Mouse (Mus musculus): ENCODE results near the gene Adamts2. TPM values are rescaled to one million over a fixed set of nuclear protein-coding genes. Genes with fewer than 3 reads are reported as not detected.

The Adamts2 gene
- polyA plus RNA-seq, 1 experiment from 2014 or later: 21.9 TPM

DNA sequence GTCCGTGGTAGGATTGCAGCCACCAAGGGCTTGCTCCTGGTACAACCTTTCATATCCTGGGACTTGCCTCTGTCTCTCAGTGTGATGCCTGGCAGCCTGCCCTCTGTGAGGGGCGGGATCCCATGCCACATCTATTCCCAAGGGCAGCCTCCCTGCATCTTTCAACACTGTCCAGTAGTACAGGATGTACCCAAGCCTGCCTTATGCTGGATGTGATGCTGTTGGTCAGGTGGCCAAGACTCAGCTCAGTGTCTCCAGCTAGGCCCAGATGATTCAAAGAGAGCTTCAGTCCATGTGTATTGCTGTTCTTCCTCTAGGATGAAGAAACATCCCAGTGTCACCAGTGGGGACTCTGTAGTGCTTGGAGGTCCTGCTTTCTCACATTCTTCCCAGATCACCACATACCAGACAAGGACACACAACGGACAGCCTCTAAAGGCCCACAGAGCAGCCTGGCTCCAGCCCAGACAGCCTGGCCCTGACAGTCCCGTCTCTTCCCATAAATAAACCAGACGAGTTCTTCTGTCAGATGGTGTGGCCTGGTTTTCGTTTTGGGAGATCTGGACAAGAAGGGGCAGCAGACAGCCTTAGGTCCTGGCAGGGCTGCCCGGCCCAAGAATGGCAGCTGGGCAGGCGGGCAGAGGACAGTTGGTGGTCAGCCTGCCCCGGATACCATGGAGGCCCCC is 52.0 kb downstream of the Adamts2 start:
- Histone ChIP-seq H3K4me3 (no peak overlapping the region), H3K4me2 (no peak overlapping the region), H3K27me3 (no peaks in the 10 kb centered on the region), H3K36me3 (no peaks in the 10 kb centered on the region), H3K9ac (no peak overlapping the region), H3K4me1 (no peaks in the 10 kb centered on the region), H3K9me3 (no peaks in the 10 kb centered on the region), H3K27ac (no peak overlapping the region)
- no peak for ATAC-seq (ENCODE audit: insufficient number of reproducible peaks, low FRiP score, low TSS enrichment, low read depth)
- WGBS: 52% methylated on average over 9 of the region's 9 CpGs

- H3K36me3 ChIP-seq: no peaks in the 10 kb centered on the region
- no peak overlapping the region for H3K4me3 ChIP-seq
- WGBS: 74% methylated on average over 6 of the region's 6 CpGs
- H3K9me3 ChIP-seq: no peaks in the 10 kb centered on the region
- no peaks in the 10 kb centered on the region for H3K27me3 ChIP-seq
- H3K4me2 ChIP-seq: no peak overlapping the region
- H3K27ac ChIP-seq: no peak overlapping the region
- H3K4me1 ChIP-seq: no peaks in the 10 kb centered on the region
- ATAC-seq (ENCODE audit: insufficient number of reproducible peaks, low FRiP score, low TSS enrichment, low read depth): no peak
- no peak overlapping the region for H3K9ac ChIP-seq
Measured at GRCm38 (mm10) chr11:50658826-50659225, 56.9 kb downstream of the Adamts2 start.

GRCm38 (mm10) chr11:50662176-50662575 is 60.3 kb downstream of the Adamts2 start:
- Histone ChIP-seq H3K4me2 (no peak overlapping the region), H3K9ac (no peak overlapping the region), H3K4me3 (no peak overlapping the region), H3K36me3 (no peaks in the 10 kb centered on the region), H3K9me3 (no peaks in the 10 kb centered on the region), H3K27ac (no peak overlapping the region), H3K4me1 (no peaks in the 10 kb centered on the region), H3K27me3 (no peaks in the 10 kb centered on the region)
- 91% methylated on average over 3 of the region's 3 CpGs for WGBS
- no peak for ATAC-seq (ENCODE audit: insufficient number of reproducible peaks, low FRiP score, low TSS enrichment, low read depth)

DNA sequence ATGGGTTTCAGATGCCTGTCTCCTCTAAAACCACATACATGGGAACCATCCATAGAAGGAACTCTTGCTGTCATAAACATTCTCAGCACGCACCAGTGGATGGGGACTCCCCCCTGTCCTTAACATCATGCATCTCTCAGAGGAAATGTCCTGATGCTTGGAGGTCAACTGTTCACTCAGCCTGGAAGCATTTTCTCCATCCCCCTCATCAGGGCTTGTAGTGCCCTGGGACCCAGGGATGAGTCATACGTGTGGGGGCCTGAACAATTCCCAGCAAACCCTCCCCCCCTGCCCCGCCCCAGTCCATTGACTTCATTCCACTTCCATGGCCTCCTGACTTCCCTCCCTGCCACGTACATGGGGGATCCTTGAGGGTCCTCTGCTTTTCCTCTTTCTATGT is 62.9 kb downstream of the Adamts2 start:
- H3K36me3 ChIP-seq: no peaks in the 10 kb centered on the region
- H3K9me3 ChIP-seq: no peaks in the 10 kb centered on the region
- H3K4me2 ChIP-seq: no peak overlapping the region
- no peak overlapping the region for H3K9ac ChIP-seq
- 72% methylated on average over 4 of the region's 4 CpGs for WGBS
- H3K4me3 ChIP-seq: no peak overlapping the region
- H3K4me1 ChIP-seq: peaks cover 9% of the 10 kb centered on the region; the same call in 1 of the 2 replicates
- no peak for ATAC-seq (ENCODE audit: insufficient number of reproducible peaks, low FRiP score, low TSS enrichment, low read depth)
- no peak overlapping the region for H3K27ac ChIP-seq
- H3K27me3 ChIP-seq: no peaks in the 10 kb centered on the region

DNA sequence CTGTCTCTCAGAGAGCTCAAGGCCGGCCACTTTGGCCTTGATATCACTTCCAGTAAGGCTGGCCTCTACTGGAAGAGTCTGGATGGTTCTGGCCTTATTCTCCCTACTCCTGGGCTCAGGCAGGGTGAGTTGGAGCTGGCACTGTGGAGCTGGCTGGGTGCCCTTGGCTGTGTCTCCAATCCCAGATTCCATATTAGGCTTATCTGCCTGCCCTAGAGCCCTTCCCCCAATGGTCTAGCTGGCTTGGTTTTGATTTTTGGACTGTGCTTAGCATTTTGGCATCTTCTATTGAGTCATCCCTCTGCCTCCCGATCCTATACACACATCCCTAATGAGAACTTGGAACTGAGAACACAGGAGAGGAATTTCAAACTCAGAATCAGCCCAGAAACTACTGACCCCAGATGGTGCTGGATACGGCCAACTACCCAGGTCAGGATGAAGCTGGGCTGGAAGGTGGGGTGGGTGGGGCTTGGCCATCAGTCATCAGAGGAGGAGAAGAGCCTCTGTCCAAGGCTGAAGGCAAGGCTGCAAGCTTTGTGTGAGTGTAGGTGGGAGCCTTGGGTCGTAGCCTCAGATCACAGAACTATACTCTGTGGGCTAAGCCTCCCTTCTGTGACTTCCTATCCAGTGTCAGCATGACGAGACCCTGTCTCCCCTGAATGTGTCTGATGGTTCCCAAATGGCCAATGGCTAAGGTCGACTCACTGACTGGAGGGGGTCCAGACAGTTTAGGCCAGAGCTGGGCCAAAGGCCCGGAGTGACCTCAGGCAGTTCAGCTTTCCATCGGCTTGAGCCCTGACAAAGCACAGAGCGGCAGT is 67.9 kb downstream of the Adamts2 start:
- ATAC-seq (ENCODE audit: insufficient number of reproducible peaks, low FRiP score, low TSS enrichment, low read depth): no peak; the same call in 1 of the 2 replicates
- peaks cover 31% of the 10 kb centered on the region for H3K4me1 ChIP-seq
- no peaks in the 10 kb centered on the region for H3K9me3 ChIP-seq
- 54% methylated on average over 9 of the region's 9 CpGs for WGBS
- no peaks in the 10 kb centered on the region for H3K36me3 ChIP-seq
- peak overlapping the region; percentile 52; the same call in 1 of the 2 replicates for H3K27ac ChIP-seq
- H3K4me2 ChIP-seq: no peak overlapping the region
- no peak overlapping the region for H3K9ac ChIP-seq
- H3K4me3 ChIP-seq: no peak overlapping the region
- no peaks in the 10 kb centered on the region for H3K27me3 ChIP-seq

DNA sequence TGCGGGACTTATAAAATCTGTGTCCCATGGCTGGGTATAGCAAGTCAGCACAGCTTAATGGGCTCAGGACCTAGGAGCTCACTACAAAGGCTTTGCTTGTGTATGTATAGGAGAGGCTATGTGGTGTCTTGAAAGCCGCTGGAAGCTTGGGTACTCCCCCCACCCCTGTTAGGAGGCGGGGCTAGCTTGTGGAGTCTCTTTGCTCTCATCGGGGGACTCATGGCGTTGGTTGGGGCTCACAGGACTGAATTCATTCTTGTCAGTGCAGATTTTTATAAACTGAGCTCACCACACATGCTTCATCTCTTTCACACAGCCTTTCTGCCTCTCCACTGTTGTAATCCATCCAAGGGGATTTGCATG is 68.5 kb downstream of the Adamts2 start:
- H3K4me3 ChIP-seq: no peak overlapping the region
- no peaks in the 10 kb centered on the region for H3K36me3 ChIP-seq
- no peaks in the 10 kb centered on the region for H3K27me3 ChIP-seq
- WGBS: 66% methylated on average over 5 of the region's 5 CpGs
- H3K9ac ChIP-seq: no peak overlapping the region
- peaks cover 31% of the 10 kb centered on the region for H3K4me1 ChIP-seq
- ATAC-seq (ENCODE audit: insufficient number of reproducible peaks, low FRiP score, low TSS enrichment, low read depth): no peak
- H3K9me3 ChIP-seq: no peaks in the 10 kb centered on the region
- H3K27ac ChIP-seq: 0 out of 2 replicates have a peak overlapping the region, but pooled peaks have one; percentile 52
- H3K4me2 ChIP-seq: no peak overlapping the region

DNA sequence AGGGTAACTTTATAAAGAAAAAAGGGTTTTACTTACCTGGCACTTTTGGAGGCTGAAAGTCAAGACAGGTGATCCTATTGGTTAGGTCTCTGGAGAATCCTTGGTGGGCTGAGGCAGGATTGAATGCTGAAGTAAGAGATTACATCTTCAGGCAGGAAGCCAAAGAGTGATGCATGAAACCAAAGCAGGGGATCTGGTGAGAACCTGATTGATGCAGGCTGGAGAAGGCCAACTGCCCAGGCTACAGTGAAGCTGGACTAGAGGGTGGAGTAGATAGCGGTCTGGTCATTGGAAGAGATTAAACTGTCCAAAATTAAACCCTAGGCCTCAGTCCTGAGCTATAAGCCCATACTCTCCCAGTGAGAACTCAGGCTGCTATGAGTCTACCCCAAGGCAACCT is 69.0 kb downstream of the Adamts2 start:
- Histone ChIP-seq H3K4me1 (peaks cover 31% of the 10 kb centered on the region), H3K4me2 (no peak overlapping the region), H3K9ac (no peak overlapping the region), H3K36me3 (no peaks in the 10 kb centered on the region), H3K27me3 (no peaks in the 10 kb centered on the region), H3K4me3 (no peak overlapping the region), H3K27ac (no peak overlapping the region), H3K9me3 (no peaks in the 10 kb centered on the region)
- no peak for ATAC-seq (ENCODE audit: insufficient number of reproducible peaks, low FRiP score, low TSS enrichment, low read depth)
- WGBS: 96% methylated on average over 1 of the region's 1 CpGs

DNA sequence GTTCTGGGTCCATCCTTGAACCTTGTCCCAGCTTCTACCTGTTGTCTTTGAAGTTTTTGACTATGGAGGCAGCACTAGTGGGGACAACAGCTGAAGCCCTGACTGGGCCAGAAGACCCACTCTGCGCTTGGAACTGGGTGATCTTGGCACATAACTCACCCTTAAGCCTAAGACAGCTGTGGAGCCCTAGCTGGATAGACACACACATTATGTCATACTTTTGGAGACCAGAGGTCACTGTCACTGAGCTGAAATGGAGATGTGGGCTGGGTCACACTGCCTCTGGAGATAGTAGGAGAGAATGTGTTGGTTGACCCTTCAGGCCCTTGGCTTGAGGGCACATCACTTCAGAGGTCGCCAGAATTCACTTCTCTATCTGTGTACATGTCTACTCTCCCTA is 69.5 kb downstream of the Adamts2 start:
- 84% methylated on average over 2 of the region's 2 CpGs for WGBS
- ATAC-seq (ENCODE audit: insufficient number of reproducible peaks, low FRiP score, low TSS enrichment, low read depth): no peak

DNA sequence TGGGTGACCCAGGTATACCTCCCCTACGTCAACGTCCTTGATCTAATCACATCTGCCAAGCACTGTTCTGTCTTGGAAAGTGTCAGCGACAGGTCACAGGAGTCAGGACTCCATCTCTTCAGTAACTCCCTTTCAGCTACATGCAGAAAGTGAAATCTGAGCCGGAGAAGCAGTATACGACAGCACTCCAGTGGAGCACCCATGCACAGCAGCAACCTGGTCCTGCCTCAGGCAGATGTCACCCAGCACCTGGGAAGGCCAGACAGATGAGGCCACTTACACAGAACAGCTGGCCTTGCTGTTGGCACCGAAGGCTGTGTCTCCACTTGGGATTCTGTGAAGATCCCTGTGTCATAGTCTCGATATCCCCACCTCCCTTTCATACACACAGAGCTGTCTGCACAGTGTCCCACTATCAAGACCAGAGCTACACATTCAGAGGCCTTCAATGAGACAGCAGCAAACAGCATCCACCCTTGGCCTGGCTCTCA is 70.0 kb downstream of the Adamts2 start:
- Histone ChIP-seq H3K36me3 (no peaks in the 10 kb centered on the region), H3K9me3 (no peaks in the 10 kb centered on the region), H3K27ac (no peak overlapping the region), H3K4me1 (peaks cover 31% of the 10 kb centered on the region), H3K4me3 (no peak overlapping the region), H3K27me3 (no peaks in the 10 kb centered on the region), H3K4me2 (no peak overlapping the region), H3K9ac (no peak overlapping the region)
- WGBS: 70% methylated on average over 7 of the region's 7 CpGs
- no peak for ATAC-seq (ENCODE audit: insufficient number of reproducible peaks, low FRiP score, low TSS enrichment, low read depth)

More for the DNA sequence above, 69.5 kb downstream of the Adamts2 start:
- H3K4me2 ChIP-seq: no peak overlapping the region
- H3K9ac ChIP-seq: no peak overlapping the region
- H3K4me3 ChIP-seq: no peak overlapping the region
- H3K4me1 ChIP-seq: peaks cover 31% of the 10 kb centered on the region
- H3K27me3 ChIP-seq: no peaks in the 10 kb centered on the region
- no peaks in the 10 kb centered on the region for H3K9me3 ChIP-seq
- H3K36me3 ChIP-seq: no peaks in the 10 kb centered on the region
- H3K27ac ChIP-seq: no peak overlapping the region

DNA sequence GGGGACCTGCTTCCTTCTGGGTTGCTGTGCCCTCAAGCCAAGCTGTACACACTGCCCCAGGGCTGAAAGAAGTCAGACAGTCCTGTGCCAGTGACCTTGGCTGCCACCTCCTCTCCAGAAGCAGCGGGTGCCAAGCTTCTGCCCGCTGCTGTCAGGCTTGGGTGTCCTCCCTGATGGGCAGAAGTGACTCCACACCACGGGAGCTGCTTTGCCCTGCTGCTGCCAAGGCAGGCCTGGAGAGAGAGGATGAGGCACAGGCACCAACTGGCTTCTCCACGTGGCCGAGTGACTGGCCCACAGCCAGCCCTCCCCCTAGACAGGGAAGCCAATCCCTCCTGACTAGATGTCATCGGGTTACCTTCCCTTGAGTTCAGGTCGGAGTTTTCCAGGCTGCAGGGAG is 71.0 kb downstream of the Adamts2 start:
- no peaks in the 10 kb centered on the region for H3K27me3 ChIP-seq
- 34% methylated on average over 7 of the region's 7 CpGs for WGBS
- H3K4me3 ChIP-seq: no peak overlapping the region
- ATAC-seq (ENCODE audit: insufficient number of reproducible peaks, low FRiP score, low TSS enrichment, low read depth): no peak
- no peak overlapping the region for H3K9ac ChIP-seq
- peaks cover 31% of the 10 kb centered on the region for H3K4me1 ChIP-seq
- no peaks in the 10 kb centered on the region for H3K9me3 ChIP-seq
- H3K4me2 ChIP-seq: no peak overlapping the region
- no peak overlapping the region for H3K27ac ChIP-seq
- no peaks in the 10 kb centered on the region for H3K36me3 ChIP-seq

DNA sequence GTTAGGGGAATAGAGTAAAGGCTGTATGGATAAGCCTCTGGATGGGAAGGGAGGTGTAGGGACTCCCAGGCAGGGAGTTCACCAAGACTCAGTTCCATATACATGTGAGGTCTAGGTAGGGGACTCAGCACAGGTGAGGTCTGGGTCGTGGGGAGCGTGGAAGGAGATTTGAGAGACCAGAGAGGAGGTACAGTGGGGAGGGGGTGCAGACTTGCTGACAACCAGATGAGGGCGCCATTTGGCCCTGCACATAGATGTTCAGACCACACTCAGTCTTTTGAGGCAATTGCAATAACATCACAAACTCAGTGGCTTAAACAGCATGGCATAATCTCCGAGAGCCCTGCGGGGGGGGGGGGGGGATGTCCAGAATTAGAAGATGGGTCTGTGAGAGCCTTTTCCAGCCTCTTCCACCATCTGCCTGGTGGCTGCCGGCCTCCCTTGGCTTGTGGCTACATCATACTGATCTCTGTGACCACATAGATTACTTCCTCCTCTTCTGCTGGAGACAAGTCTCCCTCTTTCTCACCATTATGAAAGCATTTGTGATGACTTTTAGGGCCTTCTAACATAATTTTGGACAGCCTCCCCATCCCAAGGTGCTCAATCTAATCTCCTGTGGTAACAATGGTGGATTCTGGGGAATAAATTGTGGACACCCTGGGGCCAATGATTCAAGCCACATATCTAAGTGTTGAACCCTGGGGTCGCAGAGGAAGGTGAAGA is 71.8 kb downstream of the Adamts2 start:
- H3K4me2 ChIP-seq: no peak overlapping the region
- no peak for ATAC-seq (ENCODE audit: insufficient number of reproducible peaks, low FRiP score, low TSS enrichment, low read depth)
- WGBS: 73% methylated on average over 7 of the region's 7 CpGs
- H3K4me1 ChIP-seq: peaks cover 31% of the 10 kb centered on the region
- no peak overlapping the region for H3K9ac ChIP-seq
- H3K27ac ChIP-seq: no peak overlapping the region
- no peaks in the 10 kb centered on the region for H3K27me3 ChIP-seq
- no peak overlapping the region for H3K4me3 ChIP-seq
- no peaks in the 10 kb centered on the region for H3K9me3 ChIP-seq
- H3K36me3 ChIP-seq: no peaks in the 10 kb centered on the region

DNA sequence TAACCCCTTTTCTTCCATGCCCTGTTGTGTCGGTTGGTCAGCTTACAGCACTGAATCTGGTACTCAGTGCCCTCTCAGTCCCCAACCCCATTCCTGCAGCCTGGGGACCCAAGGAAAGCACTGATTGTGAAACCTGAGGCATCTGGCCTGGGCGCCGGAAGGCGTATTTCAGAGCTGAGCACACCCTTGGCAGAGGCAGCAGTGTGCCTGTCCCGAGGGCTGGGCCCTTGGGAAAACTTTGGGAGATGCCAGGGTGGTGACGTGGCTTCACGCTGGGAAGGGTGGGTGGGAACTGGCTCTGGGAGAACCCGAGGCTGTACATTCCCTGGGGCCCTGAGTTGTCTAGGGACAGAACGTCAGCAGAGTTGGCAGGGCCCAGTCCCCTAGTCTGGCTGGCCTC is 72.5 kb downstream of the Adamts2 start:
- no peaks in the 10 kb centered on the region for H3K36me3 ChIP-seq
- H3K4me1 ChIP-seq: peaks cover 26% of the 10 kb centered on the region
- H3K9ac ChIP-seq: no peak overlapping the region
- ATAC-seq (ENCODE audit: insufficient number of reproducible peaks, low FRiP score, low TSS enrichment, low read depth): no peak
- H3K27me3 ChIP-seq: no peaks in the 10 kb centered on the region
- WGBS: 64% methylated on average over 9 of the region's 9 CpGs
- H3K4me3 ChIP-seq: no peak overlapping the region
- no peaks in the 10 kb centered on the region for H3K9me3 ChIP-seq
- H3K27ac ChIP-seq: no peak overlapping the region
- H3K4me2 ChIP-seq: no peak overlapping the region
